Mouse (Mus musculus) thymus, adult 2 months (tissue): ENCODE measurements around the gene Gjb1.

ENCODE experiments used
- CTCF ChIP-seq: fragments of 200-500 bp; IDR thresholded peaks from 2 replicates; pipeline ENCODE4 v1.5.1; 2012; ENCODE audit warnings: mild to moderate bottlenecking, control low read depth, low read length, moderate library complexity, borderline replicate concordance; ENCODE audit not compliant: control insufficient read depth, poor library complexity, insufficient read depth; ENCODE audit errors: extremely low read depth
- POLR2A ChIP-seq: fragments of 200-500 bp; IDR thresholded peaks from 2 replicates; pipeline ENCODE4 v1.6.1; 2012; ENCODE audit warnings: mild to moderate bottlenecking, low read length, control low read depth, moderate library complexity; ENCODE audit not compliant: control insufficient read depth, poor library complexity, insufficient read depth; ENCODE audit errors: extremely low read depth

GRCm38 (mm10) chrX:101338666-101339065 lies 37.5 kb upstream of the Gjb1 start:
- no peak for TF ChIP-seq CTCF
- no peak for TF ChIP-seq POLR2A
